Mouse (Mus musculus) embryonic facial prominence, embryonic 10.5 days (tissue): ENCODE results near the gene Parl. TPM values are rescaled to one million over a fixed set of nuclear protein-coding genes. Genes with fewer than 3 reads are reported as not detected.

ENCODE experiments used
- polyA plus RNA-seq: library from polyadenylated mRNA; unstranded; fragments of >200 nt; fragmentation: Nextera tagmentation; extraction: Ambion mirVana; gene quantifications from 2 replicates; pipeline ENCODE4 v1.2.1, GENCODE M21; 2016

Parl gene
- polyA plus RNA-seq, 1 experiment from 2014 or later, result 128 TPM

Other genes with a start within 250 kb of the Parl start
- gene Klhl24, start 204.8 kb downstream of the Parl start, polyA plus RNA-seq, result 25.9 and 27.7 TPM in 2 replicates
- gene Yeats2, start 161.3 kb downstream of the Parl start, polyA plus RNA-seq, result 52.7 and 55.9 TPM in 2 replicates
- gene Map6d1, start 61.0 kb downstream of the Parl start, polyA plus RNA-seq, result 0.66 and 1.3 TPM in 2 replicates
- not detected in 2 replicates for gene Cyp2ab1, start 23.0 kb upstream of the Parl start, polyA plus RNA-seq
- 63.9 and 64.3 TPM in 2 replicates for gene Abcc5, start 124.0 kb upstream of the Parl start, polyA plus RNA-seq
- gene Eif2b5, start 196.4 kb upstream of the Parl start, polyA plus RNA-seq, result 157 and 169 TPM in 2 replicates
- gene Dvl3, start 214.6 kb upstream of the Parl start, polyA plus RNA-seq, result 33.0 and 35.1 TPM in 2 replicates
- 604 and 650 TPM in 2 replicates for gene Ap2m1, start 233.1 kb upstream of the Parl start, polyA plus RNA-seq
- gene Abcf3, start 246.2 kb upstream of the Parl start, polyA plus RNA-seq, result 57.2 and 59.6 TPM in 2 replicates